Mouse (Mus musculus) olfactory bulb, adult 2 months (tissue): Measurements from ENCODE around the gene Ston2.

Source experiments
- CTCF ChIP-seq: fragments of 200-500 bp; IDR thresholded peaks from 2 replicates; pipeline ENCODE4 v1.5.1; 2012; ENCODE audit warnings: low read depth, mild to moderate bottlenecking, low read length, moderate library complexity; ENCODE audit not compliant: insufficient read depth
- POLR2A ChIP-seq: fragments of 200-500 bp; IDR thresholded peaks from 2 replicates; pipeline ENCODE4 v1.6.1; 2012; ENCODE audit warnings: mild to moderate bottlenecking, low read depth, low read length, moderate library complexity; ENCODE audit not compliant: insufficient read depth

- TF ChIP-seq CTCF (no peak), POLR2A (no peak)
These were observed 200.6 kb downstream of the Ston2 start for GRCm38 (mm10) chr12:91587491-91588033.
